Mouse (Mus musculus): ENCODE results near the gene Emilin1.
"Not testable (repeated sequence)": the region's sequence is repeated elsewhere in the genome, so short reads cannot be mapped to it uniquely, and the experiment has no call there.

Emilin1 gene

GRCm38 (mm10) chr5:30913060-30913841 is at the start of gene Emilin1:
Emilin1 (plus strand) TSS chr5:30913402.
- peak; percentile 91 for DNase-seq (ENCODE audit: low spot score)

GRCm38 (mm10) chr5:30863852-30864251 is 49.4 kb upstream of the Emilin1 start:
- peak; percentile 12 for DNase-seq (ENCODE audit: low spot score)

GRCm38 (mm10) chr5:30864322-30864721 is 48.9 kb upstream of the Emilin1 start:
- no peak for DNase-seq (ENCODE audit: low spot score)

DNA sequence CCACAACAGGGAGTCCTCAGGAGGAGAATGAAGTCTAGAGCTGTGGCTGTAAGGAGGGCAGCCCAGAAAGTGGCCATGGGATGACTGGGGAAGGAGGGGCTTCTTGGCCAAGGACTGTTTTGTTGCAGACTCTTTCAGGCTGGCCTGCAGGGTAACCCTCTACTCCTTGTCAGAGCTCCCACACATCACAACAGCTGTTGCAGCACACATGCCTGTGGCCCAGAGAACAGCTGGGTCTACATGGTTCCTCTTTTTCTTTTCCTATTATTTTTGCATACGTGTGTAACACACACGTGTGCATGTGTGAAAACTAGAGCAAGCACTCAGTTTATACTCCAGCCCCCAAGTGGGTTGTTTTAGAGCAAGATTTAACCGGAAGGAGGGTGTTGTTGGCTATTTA is 46.3 kb upstream of the Emilin1 start:
- no peak for DNase-seq (ENCODE audit: low spot score)

- DNase-seq (ENCODE audit: low spot score) = no peak
Measured at GRCm38 (mm10) chr5:30867712-30868111, 45.5 kb upstream of the Emilin1 start, which contains the start of gene Tmem214. Tmem214 (plus strand) TSS chr5:30868012.

DNA sequence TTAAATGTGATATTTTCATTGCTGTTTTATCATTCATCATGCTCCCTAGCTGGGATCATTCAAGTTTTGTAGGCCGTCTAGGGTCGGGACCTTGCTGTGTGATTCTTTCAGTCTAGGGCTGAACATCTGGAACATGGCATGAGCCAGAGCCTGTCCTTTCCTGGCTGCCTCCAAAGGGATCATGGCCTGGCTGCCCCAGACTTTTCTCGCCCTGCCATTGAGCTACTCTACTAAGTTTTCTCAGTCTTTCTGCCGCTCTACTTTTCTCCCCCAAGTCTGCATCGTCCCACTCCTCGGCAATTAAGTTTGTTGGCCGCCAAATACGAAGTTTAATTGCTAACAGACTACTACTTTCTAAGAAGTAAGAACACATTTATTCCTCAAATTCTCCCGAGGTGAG is 44.2 kb upstream of the Emilin1 start:
- DNase-seq (ENCODE audit: low spot score) = peak; percentile 59

- DNase-seq (ENCODE audit: low spot score) = peak; percentile 90
Measured at GRCm38 (mm10) chr5:30869405-30870130, 43.6 kb upstream of the Emilin1 start.

- no peak for DNase-seq (ENCODE audit: low spot score)
Measured at GRCm38 (mm10) chr5:30870131-30870406, 43.1 kb upstream of the Emilin1 start.

DNA sequence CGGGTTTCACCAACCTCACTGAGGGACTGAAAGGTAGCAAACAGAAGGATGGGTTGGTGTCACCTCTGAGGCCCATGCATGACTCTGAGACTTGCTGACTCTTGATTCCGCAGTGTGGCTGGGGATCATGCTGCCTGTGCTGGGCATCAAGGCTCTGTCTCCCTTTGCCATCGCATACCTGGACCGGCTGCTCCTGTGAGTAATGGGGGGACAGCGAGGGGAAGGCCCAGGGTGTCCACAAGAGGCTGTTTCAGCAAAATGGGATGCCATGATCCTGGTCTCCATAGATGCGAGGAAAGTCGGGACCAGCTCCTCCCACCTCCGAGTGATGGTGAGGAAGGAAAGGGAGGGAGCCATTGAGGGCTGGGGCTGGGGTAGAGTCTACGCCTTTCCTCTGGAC is 40.6 kb upstream of the Emilin1 start:
- no peak for DNase-seq (ENCODE audit: low spot score)

DNA sequence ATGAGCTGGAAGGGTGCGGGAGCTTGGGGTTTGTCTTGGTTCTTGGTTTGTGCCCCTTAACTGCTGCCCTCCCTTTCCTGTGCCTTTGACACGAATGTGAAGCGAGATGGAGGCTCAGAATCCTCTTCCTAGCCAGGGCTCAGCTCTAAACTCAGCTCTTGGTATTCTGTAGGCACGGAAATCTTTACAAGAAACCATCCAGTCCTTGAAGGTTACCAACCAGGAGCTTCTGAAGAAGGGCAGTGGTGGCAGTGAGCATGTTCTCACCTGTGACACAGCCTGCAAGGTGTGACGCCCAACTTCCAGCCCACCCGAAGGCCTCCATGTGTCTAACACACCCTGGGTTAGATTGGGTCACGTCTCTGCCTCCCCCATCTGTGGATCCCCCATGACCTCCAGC is 38.8 kb upstream of the Emilin1 start:
- DNase-seq (ENCODE audit: low spot score) = no peak

DNA sequence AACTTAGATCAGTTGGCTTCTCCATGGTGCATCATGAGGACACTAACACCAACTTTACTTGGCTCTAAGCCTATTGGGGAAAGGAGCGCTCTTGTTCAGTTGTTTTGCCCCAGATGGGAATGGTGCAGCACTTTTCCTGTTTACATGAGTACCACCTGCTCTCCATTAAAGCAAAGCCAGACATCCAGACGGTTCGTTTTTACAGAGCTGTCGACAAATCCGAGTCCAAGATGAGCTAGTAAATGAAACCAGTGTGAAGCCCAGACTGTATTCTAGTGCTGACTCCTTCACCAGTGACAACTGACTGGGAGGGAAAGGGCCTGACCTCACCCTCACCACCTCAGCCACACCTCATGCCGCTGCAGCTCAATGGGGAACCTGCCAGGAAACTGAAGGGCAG is 34.6 kb upstream of the Emilin1 start:
- peak; percentile 7 for DNase-seq (ENCODE audit: low spot score)

DNA sequence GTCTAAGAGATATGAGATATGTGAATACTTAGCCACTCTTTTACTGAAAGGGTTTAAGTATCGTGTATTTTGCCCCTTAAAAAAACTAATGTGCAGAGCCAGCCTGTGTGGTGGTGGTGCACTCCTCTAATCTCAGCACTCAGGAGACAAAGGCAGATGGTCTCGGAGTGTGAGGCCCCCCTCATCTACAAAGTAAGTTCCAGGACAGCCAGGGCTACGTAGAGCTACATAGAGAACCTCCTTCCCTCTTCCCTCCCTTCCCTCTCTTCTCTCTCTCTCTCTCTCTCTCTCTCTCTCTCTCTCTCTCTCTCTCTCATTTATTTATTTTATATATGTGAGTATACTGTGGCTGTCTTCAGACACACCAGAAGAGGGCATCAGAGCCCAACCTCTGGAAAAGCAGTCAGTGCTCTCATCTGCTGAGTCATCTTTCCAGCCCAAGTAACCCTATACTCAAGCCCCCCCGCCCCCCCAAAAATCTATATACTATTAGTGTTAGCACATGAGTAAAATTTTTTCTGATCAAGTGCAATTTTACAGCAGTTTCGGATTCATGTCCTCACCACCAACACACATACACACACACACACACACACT is 33.8 kb upstream of the Emilin1 start:
- DNase-seq (ENCODE audit: low spot score) = no peak

- DNase-seq (ENCODE audit: low spot score) = not testable (repeated sequence)
Measured at GRCm38 (mm10) chr5:30881839-30882238, 31.4 kb upstream of the Emilin1 start.

DNA sequence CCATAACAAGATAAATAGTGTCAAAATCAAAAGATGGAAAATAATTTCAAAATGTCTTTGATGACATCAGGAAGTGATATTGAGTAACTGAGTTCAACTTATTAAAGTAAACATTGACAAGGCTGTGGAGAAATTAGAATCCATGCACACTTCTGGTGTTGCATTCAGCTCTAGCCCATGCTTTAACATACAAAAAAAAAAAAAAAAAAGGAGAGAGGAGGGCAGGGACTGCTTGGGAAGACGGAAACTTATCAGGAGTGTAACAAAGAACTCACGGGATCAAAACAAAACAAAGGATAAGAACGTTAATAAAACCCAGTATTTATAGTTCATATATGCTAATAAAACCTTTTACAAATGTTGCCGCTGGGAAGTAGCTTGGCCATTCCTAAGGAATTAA is 27.0 kb upstream of the Emilin1 start:
- DNase-seq (ENCODE audit: low spot score) = no peak

GRCm38 (mm10) chr5:30886731-30887130 is 26.5 kb upstream of the Emilin1 start:
- peak; percentile 40 for DNase-seq (ENCODE audit: low spot score)

DNA sequence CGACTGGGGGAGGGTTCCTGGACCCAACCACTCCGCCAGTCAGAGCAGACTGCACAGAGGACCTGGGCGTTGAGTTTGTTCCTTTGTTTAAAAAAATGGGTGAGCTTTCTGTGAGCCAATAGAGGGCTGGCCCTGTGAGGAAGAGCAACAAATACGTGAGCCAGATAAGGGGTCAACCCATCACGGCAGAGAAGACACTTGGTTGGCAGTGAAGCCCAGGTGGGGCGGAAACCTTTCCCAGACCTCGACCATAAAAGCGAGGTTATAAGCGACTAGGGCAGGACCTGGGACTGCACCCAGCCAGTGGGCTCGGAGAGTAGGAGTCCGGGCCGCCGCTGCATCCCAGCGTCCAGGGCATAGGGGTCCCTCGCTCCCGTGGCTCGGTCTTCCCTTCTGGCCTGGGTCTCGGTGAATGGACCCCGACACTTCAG is 25.9 kb upstream of the Emilin1 start:
- DNase-seq (ENCODE audit: low spot score) = peak; percentile 89

- DNase-seq (ENCODE audit: low spot score) = peak; percentile 99
Measured at GRCm38 (mm10) chr5:30887858-30888336, 25.3 kb upstream of the Emilin1 start.

GRCm38 (mm10) chr5:30888337-30889087 is 24.7 kb upstream of the Emilin1 start, which contains the start of gene Agbl5:
Agbl5 (plus strand) TSS chr5:30888694.
- DNase-seq (ENCODE audit: low spot score) = peak; percentile 96

- peak; percentile 80 for DNase-seq (ENCODE audit: low spot score)
Measured at GRCm38 (mm10) chr5:30889088-30889754, 24.0 kb upstream of the Emilin1 start.

- DNase-seq (ENCODE audit: low spot score) = no peak
Measured at GRCm38 (mm10) chr5:30890375-30890774, 22.8 kb upstream of the Emilin1 start.

DNA sequence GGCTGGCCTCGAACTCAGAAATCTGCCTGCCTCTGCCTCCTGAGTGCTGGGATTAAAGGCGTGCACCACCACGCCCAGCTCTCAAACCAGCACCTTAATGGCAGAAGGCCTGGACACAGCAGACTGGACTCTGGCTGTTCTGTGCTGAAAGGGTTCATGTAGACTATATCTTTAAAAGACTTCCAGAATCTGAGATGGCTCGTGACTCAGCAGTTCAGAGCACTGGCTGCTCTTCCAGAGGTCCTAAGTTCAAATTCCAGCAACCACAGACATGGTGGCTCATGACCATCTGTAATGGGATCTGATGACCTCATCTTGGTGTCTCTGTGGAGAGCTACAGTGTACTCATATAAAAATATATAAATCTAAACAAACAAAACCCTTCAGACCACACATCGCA is 11.3 kb upstream of the Emilin1 start:
- DNase-seq (ENCODE audit: low spot score) = no peak

All from embryo, embryonic 10.5 days (tissue).